Mouse (Mus musculus): Measurements from ENCODE around the gene Iqschfp. TPM values are rescaled to one million over a fixed set of nuclear protein-coding genes. Genes with fewer than 3 reads are reported as not detected.

Iqschfp gene
- polyA plus RNA-seq, 1 experiment: not detected

- H3K4me3 ChIP-seq (replicated peaks; ENCODE audit: control insufficient read depth, low read depth, low read length): no peak overlapping the region
- 84% methylated on average over 10 of the region's 10 CpGs for WGBS
- no peak overlapping the region for H3K27ac ChIP-seq (ENCODE audit: control insufficient read depth, insufficient read depth, low read depth, low read length, poor library complexity)
- no peak for TF ChIP-seq CTCF (IDR thresholded peaks at IDR 0.05; ENCODE audit: control insufficient read depth, insufficient read depth, low read length)
- no peak for TF ChIP-seq POLR2A (IDR thresholded peaks at IDR 0.05; ENCODE audit: borderline replicate concordance, control insufficient read depth, low read depth, low read length)
- H3K4me1 ChIP-seq (ENCODE audit: control insufficient read depth, insufficient read depth, low read length): no peaks in the 10 kb centered on the region
Observed at GRCm38 (mm10) chr3:68587567-68588245, 695.7 kb downstream of the Iqschfp start.

GRCm38 (mm10) chr3:68589220-68589840 is 697.3 kb downstream of the Iqschfp start:
- H3K4me1 ChIP-seq (ENCODE audit: control insufficient read depth, insufficient read depth, low read length): no peaks in the 10 kb centered on the region
- H3K27ac ChIP-seq (ENCODE audit: control insufficient read depth, insufficient read depth, low read depth, low read length, poor library complexity): no peak overlapping the region
- TF ChIP-seq POLR2A (IDR thresholded peaks at IDR 0.05; ENCODE audit: borderline replicate concordance, control insufficient read depth, low read depth, low read length): no peak
- TF ChIP-seq CTCF (IDR thresholded peaks at IDR 0.05; ENCODE audit: control insufficient read depth, insufficient read depth, low read length): no peak
- no peak overlapping the region for H3K4me3 ChIP-seq (replicated peaks; ENCODE audit: control insufficient read depth, low read depth, low read length)
- 72% methylated on average over 9 of the region's 9 CpGs for WGBS

GRCm38 (mm10) chr3:68590436-68590835 is 698.4 kb downstream of the Iqschfp start:
- WGBS: 87% methylated on average over 8 of the region's 8 CpGs

GRCm38 (mm10) chr3:68592575-68592974 is 700.5 kb downstream of the Iqschfp start:
- H3K27ac ChIP-seq (ENCODE audit: control insufficient read depth, insufficient read depth, low read depth, low read length, poor library complexity): no peak overlapping the region
- TF ChIP-seq CTCF (IDR thresholded peaks at IDR 0.05; ENCODE audit: control insufficient read depth, insufficient read depth, low read length): no peak
- TF ChIP-seq POLR2A (IDR thresholded peaks at IDR 0.05; ENCODE audit: borderline replicate concordance, control insufficient read depth, low read depth, low read length): no peak
- WGBS: 83% methylated on average over 10 of the region's 10 CpGs
- H3K4me1 ChIP-seq (ENCODE audit: control insufficient read depth, insufficient read depth, low read length): no peaks in the 10 kb centered on the region
- H3K4me3 ChIP-seq (replicated peaks; ENCODE audit: control insufficient read depth, low read depth, low read length): no peak overlapping the region

More at GRCm38 (mm10) chr3:68590436-68590835, 698.4 kb downstream of the Iqschfp start:
- Histone ChIP-seq H3K27ac (ENCODE audit: control insufficient read depth, insufficient read depth, low read depth, low read length, poor library complexity) (no peak overlapping the region), H3K4me1 (ENCODE audit: control insufficient read depth, insufficient read depth, low read length) (no peaks in the 10 kb centered on the region), H3K4me3 (replicated peaks; ENCODE audit: control insufficient read depth, low read depth, low read length) (no peak overlapping the region)
- TF ChIP-seq POLR2A (IDR thresholded peaks at IDR 0.05; ENCODE audit: borderline replicate concordance, control insufficient read depth, low read depth, low read length) (no peak), CTCF (IDR thresholded peaks at IDR 0.05; ENCODE audit: control insufficient read depth, insufficient read depth, low read length) (no peak)

- WGBS: 85% methylated on average over 12 of the region's 12 CpGs
- H3K4me3 ChIP-seq (replicated peaks; ENCODE audit: control insufficient read depth, low read depth, low read length): no peak overlapping the region
- no peak overlapping the region for H3K27ac ChIP-seq (ENCODE audit: control insufficient read depth, insufficient read depth, low read depth, low read length, poor library complexity)
- H3K4me1 ChIP-seq (ENCODE audit: control insufficient read depth, insufficient read depth, low read length): no peaks in the 10 kb centered on the region
- TF ChIP-seq CTCF (IDR thresholded peaks at IDR 0.05; ENCODE audit: control insufficient read depth, insufficient read depth, low read length) (no peak), POLR2A (IDR thresholded peaks at IDR 0.05; ENCODE audit: borderline replicate concordance, control insufficient read depth, low read depth, low read length) (no peak)
Observed at GRCm38 (mm10) chr3:68593073-68593867, 701.2 kb downstream of the Iqschfp start.

- Histone ChIP-seq H3K4me3 (replicated peaks; ENCODE audit: control insufficient read depth, low read depth, low read length) (no peak overlapping the region), H3K27ac (ENCODE audit: control insufficient read depth, insufficient read depth, low read depth, low read length, poor library complexity) (no peak overlapping the region), H3K4me1 (ENCODE audit: control insufficient read depth, insufficient read depth, low read length) (no peaks in the 10 kb centered on the region)
- TF ChIP-seq POLR2A (IDR thresholded peaks at IDR 0.05; ENCODE audit: borderline replicate concordance, control insufficient read depth, low read depth, low read length): no peak
- no peak for TF ChIP-seq CTCF (IDR thresholded peaks at IDR 0.05; ENCODE audit: control insufficient read depth, insufficient read depth, low read length)
- WGBS: 80% methylated on average over 10 of the region's 10 CpGs
Observed at GRCm38 (mm10) chr3:68595316-68595925, 703.4 kb downstream of the Iqschfp start.

GRCm38 (mm10) chr3:68596938-68597337 is 704.9 kb downstream of the Iqschfp start:
- Histone ChIP-seq H3K4me3 (replicated peaks; ENCODE audit: control insufficient read depth, low read depth, low read length) (no peak overlapping the region), H3K27ac (ENCODE audit: control insufficient read depth, insufficient read depth, low read depth, low read length, poor library complexity) (no peak overlapping the region), H3K4me1 (ENCODE audit: control insufficient read depth, insufficient read depth, low read length) (no peaks in the 10 kb centered on the region)
- TF ChIP-seq CTCF (IDR thresholded peaks at IDR 0.05; ENCODE audit: control insufficient read depth, insufficient read depth, low read length) (no peak), POLR2A (IDR thresholded peaks at IDR 0.05; ENCODE audit: borderline replicate concordance, control insufficient read depth, low read depth, low read length) (no peak)
- 80% methylated on average over 4 of the region's 4 CpGs for WGBS

- 87% methylated on average over 9 of the region's 9 CpGs for WGBS
- Histone ChIP-seq H3K27ac (ENCODE audit: control insufficient read depth, insufficient read depth, low read depth, low read length, poor library complexity) (no peak overlapping the region), H3K4me1 (ENCODE audit: control insufficient read depth, insufficient read depth, low read length) (no peaks in the 10 kb centered on the region), H3K4me3 (replicated peaks; ENCODE audit: control insufficient read depth, low read depth, low read length) (no peak overlapping the region)
- TF ChIP-seq CTCF (IDR thresholded peaks at IDR 0.05; ENCODE audit: control insufficient read depth, insufficient read depth, low read length): no peak
- no peak for TF ChIP-seq POLR2A (IDR thresholded peaks at IDR 0.05; ENCODE audit: borderline replicate concordance, control insufficient read depth, low read depth, low read length)
Observed at GRCm38 (mm10) chr3:68602891-68603290, 710.9 kb downstream of the Iqschfp start.
